Mouse (Mus musculus) forebrain, embryonic 10.5 days (tissue): Measurements from ENCODE around the gene Elmo3. TPM values are rescaled to one million over a fixed set of nuclear protein-coding genes. Genes with fewer than 3 reads are reported as not detected.

Source experiments
- microRNA counts: library from miRNA; unstranded; fragments of <30 nt; microRNA quantifications from one replicate; lab custom pipeline; 2017
- microRNA-seq: library from miRNA; unstranded; fragments of <30 nt; microRNA quantifications from one replicate; pipeline ENCODE4, GENCODE M21; 2017
- polyA plus RNA-seq: library from polyadenylated mRNA; unstranded; fragments of >200 nt; fragmentation: Nextera tagmentation; extraction: Ambion mirVana; gene quantifications from 2 replicates; pipeline ENCODE4 v1.2.1, GENCODE M21; 2016

The Elmo3 gene
- polyA plus RNA-seq, 1 experiment from 2014 or later, result 1.8 TPM

MicroRNAs encoded within 50 kb of the gene (microRNA counts, 519-probe panel; counts per million panel counts)
- microRNA mmu-miR-328 (lab: Ali Mortazavi, UCI), result 2,962 counts per million, percentile 71 among the panel's probes with 10 or more counts

Small RNA genes within 50 kb of the gene (microRNA-seq; reads per million reads assigned to microRNA genes)
- not detected for gene Gm27320
- gene Mir328, result 186 reads per million, percentile 54 among the genes with 10 or more reads in this experiment

Other genes with a start within 250 kb of the Elmo3 start
- not detected in 2 replicates for gene Ces3b, start 221.8 kb upstream of the Elmo3 start, polyA plus RNA-seq
- not detected in 2 replicates for gene Ces4a, start 173.8 kb upstream of the Elmo3 start, polyA plus RNA-seq
- 51.8 and 52.1 TPM in 2 replicates for gene Cbfb, start 134.9 kb upstream of the Elmo3 start, polyA plus RNA-seq
- gene D230025D16Rik, start 80.5 kb upstream of the Elmo3 start, polyA plus RNA-seq, result 23.0 and 24.4 TPM in 2 replicates
- gene B3gnt9, start 50.4 kb upstream of the Elmo3 start, polyA plus RNA-seq, result 1.4 and 2.1 TPM in 2 replicates
- gene Tradd, start 41.0 kb upstream of the Elmo3 start, polyA plus RNA-seq, result 13.4 and 13.9 TPM in 2 replicates
- 0.55 and 0.91 TPM in 2 replicates for gene Fbxl8, start 41.0 kb upstream of the Elmo3 start, polyA plus RNA-seq
- not detected in 2 replicates for gene Hsf4, start 35.8 kb upstream of the Elmo3 start, polyA plus RNA-seq
- gene Nol3, start 29.5 kb upstream of the Elmo3 start, polyA plus RNA-seq, result 0.57 and 0.99 TPM in 2 replicates
- gene 4931428F04Rik, start 15.7 kb upstream of the Elmo3 start, polyA plus RNA-seq, result 16.5 and 19.8 TPM in 2 replicates
- 11.5 and 11.6 TPM in 2 replicates for gene Exoc3l, start 9.5 kb upstream of the Elmo3 start, polyA plus RNA-seq
- 136 and 144 TPM in 2 replicates for gene E2f4, start 7.9 kb upstream of the Elmo3 start, polyA plus RNA-seq
- 1.4 TPM in 2 replicates for gene Lrrc29, start 20.7 kb downstream of the Elmo3 start, polyA plus RNA-seq
- gene Tmem208, start 20.8 kb downstream of the Elmo3 start, polyA plus RNA-seq, result 95.3 and 96.6 TPM in 2 replicates
- 2.1 and 2.2 TPM in 2 replicates for gene Fhod1, start 42.4 kb downstream of the Elmo3 start, polyA plus RNA-seq
- gene Slc9a5, start 43.2 kb downstream of the Elmo3 start, polyA plus RNA-seq, result 5.2 and 5.5 TPM in 2 replicates
- gene Plekhg4, start 67.7 kb downstream of the Elmo3 start, polyA plus RNA-seq, result 0.64 and 1.1 TPM in 2 replicates
- gene Kctd19, start 107.9 kb downstream of the Elmo3 start, polyA plus RNA-seq, result not detected in 2 replicates
- gene Lrrc36, start 108.0 kb downstream of the Elmo3 start, polyA plus RNA-seq, result 0.36 and 0.93 TPM in 2 replicates
- 23.3 and 23.9 TPM in 2 replicates for gene Tppp3, start 165.9 kb downstream of the Elmo3 start, polyA plus RNA-seq
- gene Zdhhc1, start 191.3 kb downstream of the Elmo3 start, polyA plus RNA-seq, result 12.9 and 18.5 TPM in 2 replicates
- 12.3 and 15.6 TPM in 2 replicates for gene Hsd11b2, start 213.2 kb downstream of the Elmo3 start, polyA plus RNA-seq